Mouse (Mus musculus): Measurements from ENCODE around the gene Fis1.

GRCm38 (mm10) chr5:136967592-136967991, 14.5 kb downstream of the Fis1 start:
- no peak for TF ChIP-seq CTCF (IDR thresholded peaks at IDR 0.05; ENCODE audit: low read depth)
- no peak for TF ChIP-seq EP300 (IDR thresholded peaks at IDR 0.05; ENCODE audit: low read depth)

Measured in liver, postnatal 0 days (tissue).